Mouse (Mus musculus) Muller cell, postnatal 12 days (primary cell): ENCODE data around the gene Calhm3.

Experiments used
- DNase-seq: peaks from one replicate; pipeline ENCODE4 v3.0.0-alpha.2; 2015; ENCODE audit errors: inconsistent ontology term

Calhm3 gene

GRCm38 (mm10) chr19:47157664-47158063 lies at the start of gene Calhm3:
Gene Calhm3 (minus strand): TSS chr19:47157764.
- DNase-seq = no peak

GRCm38 (mm10) chr19:47206126-47206525 lies 48.6 kb upstream of the Calhm3 start:
- DNase-seq = no peak

- DNase-seq = no peak
Measured at GRCm38 (mm10) chr19:47204653-47205052, 47.1 kb upstream of the Calhm3 start.

- DNase-seq = no peak
Measured at GRCm38 (mm10) chr19:47203042-47203441, 45.5 kb upstream of the Calhm3 start.

GRCm38 (mm10) chr19:47202429-47202828 lies 44.9 kb upstream of the Calhm3 start:
- no peak for DNase-seq

GRCm38 (mm10) chr19:47201972-47202371 lies 44.4 kb upstream of the Calhm3 start:
- DNase-seq = no peak

GRCm38 (mm10) chr19:47198671-47199350 lies 41.2 kb upstream of the Calhm3 start:
- no peak for DNase-seq

GRCm38 (mm10) chr19:47192158-47192557 lies 34.6 kb upstream of the Calhm3 start:
- DNase-seq = no peak

- DNase-seq = no peak
Measured at GRCm38 (mm10) chr19:47188515-47189128, 31.1 kb upstream of the Calhm3 start.

GRCm38 (mm10) chr19:47186514-47187275 lies 29.1 kb upstream of the Calhm3 start:
- DNase-seq = no peak

- no peak for DNase-seq
Measured at GRCm38 (mm10) chr19:47184736-47185135, 27.2 kb upstream of the Calhm3 start.

- no peak for DNase-seq
Measured at GRCm38 (mm10) chr19:47184221-47184620, 26.7 kb upstream of the Calhm3 start.

GRCm38 (mm10) chr19:47180011-47180410 lies 22.4 kb upstream of the Calhm3 start:
- DNase-seq = no peak

- DNase-seq = peak; percentile 14
Measured at GRCm38 (mm10) chr19:47179272-47179809, 21.8 kb upstream of the Calhm3 start.

GRCm38 (mm10) chr19:47178431-47179271 lies 21.1 kb upstream of the Calhm3 start, which contains the start of gene Neurl1a:
Gene Neurl1a (plus strand): TSS chr19:47178820.
- DNase-seq = peak; percentile 52

- DNase-seq = no peak
Measured at GRCm38 (mm10) chr19:47178001-47178400, 20.4 kb upstream of the Calhm3 start.

GRCm38 (mm10) chr19:47176916-47177505 lies 19.4 kb upstream of the Calhm3 start:
- peak; percentile 40 for DNase-seq

GRCm38 (mm10) chr19:47175472-47175871 lies 17.9 kb upstream of the Calhm3 start:
- DNase-seq = no peak

- no peak for DNase-seq
Measured at GRCm38 (mm10) chr19:47174515-47174914, 17.0 kb upstream of the Calhm3 start.

GRCm38 (mm10) chr19:47168793-47169412 lies 11.3 kb upstream of the Calhm3 start:
- DNase-seq = peak; percentile 69

- peak; percentile 76 for DNase-seq
Measured at GRCm38 (mm10) chr19:47168223-47168622, 10.7 kb upstream of the Calhm3 start.
